Mouse (Mus musculus) effector memory CD4-positive, alpha-beta T cell, adult 5 months (primary cell): Measurements from ENCODE around the gene Rala. TPM values are rescaled to one million over a fixed set of nuclear protein-coding genes. Genes with fewer than 3 reads are reported as not detected.

ENCODE experiments used
- polyA plus RNA-seq: library from polyadenylated mRNA; unstranded; fragments of 100-300 nt; shearing (Covaris generic); gene quantifications from one replicate; pipeline ENCODE4 v1.2.1, GENCODE M21; 2017

The Rala gene
- 65.9 TPM for polyA plus RNA-seq

DNA sequence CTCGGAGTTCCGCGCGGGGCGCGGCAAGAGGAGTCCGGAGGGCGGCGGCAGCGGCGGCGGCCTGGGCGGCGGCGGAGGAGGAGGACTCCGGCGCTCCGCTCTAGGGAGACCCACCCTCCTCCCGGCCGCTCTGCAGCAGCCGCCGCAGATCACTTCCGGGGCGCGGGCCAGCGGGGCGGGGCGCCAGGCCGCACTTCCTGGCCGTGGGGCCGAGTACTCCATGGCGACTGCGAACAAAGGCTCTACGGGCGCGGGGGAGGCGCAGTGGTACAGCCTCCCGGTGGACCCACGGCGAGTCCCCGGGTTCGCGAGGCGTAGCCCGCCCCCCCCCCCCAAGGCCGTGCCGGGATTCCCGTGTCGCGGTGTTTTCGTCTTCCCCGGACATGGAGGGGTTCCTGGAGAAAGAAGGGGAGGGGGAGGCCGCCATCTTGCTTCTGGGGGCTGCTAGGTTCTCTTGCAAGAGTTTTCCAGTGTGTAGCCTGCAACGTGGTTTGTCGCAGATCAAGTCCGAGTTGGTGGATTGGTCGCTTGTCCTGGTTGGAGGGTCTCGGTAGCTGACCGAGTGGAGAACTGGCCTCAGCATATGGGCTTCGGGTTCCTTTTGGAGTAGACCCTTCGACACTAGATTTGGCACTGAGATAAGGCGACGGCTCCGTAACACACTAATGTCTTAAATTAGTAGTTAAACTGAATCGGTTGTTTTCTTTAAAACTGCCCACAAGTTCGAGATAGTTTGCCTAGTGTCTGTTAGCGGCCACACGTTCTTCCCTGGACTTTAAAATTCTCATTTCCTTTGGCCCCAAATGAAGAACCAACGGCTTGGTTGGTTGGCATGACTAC, at the start of gene Rala:
Gene Rala, minus strand, starts transcription at position 162 of the 840 bp plus-strand sequence.

DNA sequence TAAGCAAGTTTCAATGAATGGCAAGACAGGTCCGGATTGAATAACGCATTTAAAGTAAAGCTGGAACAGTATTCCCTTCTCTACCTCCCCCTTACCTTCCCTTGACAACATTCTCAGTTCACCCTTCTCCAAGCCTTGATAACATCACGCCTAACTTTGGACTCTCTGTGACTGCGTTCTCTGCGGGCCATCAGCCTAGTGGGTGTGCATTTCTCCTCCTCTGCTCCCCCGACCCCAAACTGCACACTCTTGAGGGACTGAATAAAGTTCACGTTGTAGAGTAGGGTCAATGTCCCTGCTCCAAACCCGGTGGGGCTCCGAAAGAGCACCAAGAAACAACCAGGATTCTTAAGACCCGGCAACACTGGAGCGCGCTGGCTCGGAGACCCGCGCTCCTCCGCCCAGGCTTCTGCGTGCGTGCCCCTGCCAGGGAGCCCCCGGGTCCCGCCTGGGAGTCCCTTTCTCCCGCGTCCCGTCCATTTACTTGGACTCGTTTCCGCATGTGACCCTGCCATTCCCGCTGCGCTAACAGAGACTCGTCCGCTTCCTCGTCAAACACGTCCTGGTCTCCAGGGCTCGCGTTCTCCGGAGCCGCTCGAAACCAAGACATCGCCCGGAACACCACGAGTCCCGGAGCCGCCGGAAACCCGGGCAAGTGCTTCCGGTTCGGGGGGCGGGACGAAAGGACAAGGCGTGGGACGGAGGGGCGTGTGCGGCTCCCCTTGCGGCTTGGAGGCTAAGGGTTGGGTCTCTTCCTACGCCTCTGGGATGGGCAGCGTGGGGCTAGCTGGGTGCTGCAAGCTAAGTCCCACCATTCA, 48.9 kb upstream of the Rala start, which contains the start of gene Yae1d1:
Gene Yae1d1, minus strand, starts transcription at position 653 of the 818 bp plus-strand sequence.

Other genes with a start within 250 kb of the Rala start
- gene Mplkip, start 249.0 kb downstream of the Rala start, polyA plus RNA-seq: 49.4 TPM
- 0.60 TPM for gene Sugct, start 248.7 kb downstream of the Rala start, polyA plus RNA-seq
- gene Cdk13, start 139.1 kb downstream of the Rala start, polyA plus RNA-seq: 125 TPM
- 12.6 TPM for gene Yae1d1, start 49.1 kb upstream of the Rala start, polyA plus RNA-seq